Mouse (Mus musculus): ENCODE measurements around the gene Map3k7cl.

The Map3k7cl gene

GRCm38 (mm10) chr16:87585548-87586262 is 32.6 kb downstream of the Map3k7cl start:
- DNase-seq (ENCODE audit: low read depth, low spot score), result no peak

DNA sequence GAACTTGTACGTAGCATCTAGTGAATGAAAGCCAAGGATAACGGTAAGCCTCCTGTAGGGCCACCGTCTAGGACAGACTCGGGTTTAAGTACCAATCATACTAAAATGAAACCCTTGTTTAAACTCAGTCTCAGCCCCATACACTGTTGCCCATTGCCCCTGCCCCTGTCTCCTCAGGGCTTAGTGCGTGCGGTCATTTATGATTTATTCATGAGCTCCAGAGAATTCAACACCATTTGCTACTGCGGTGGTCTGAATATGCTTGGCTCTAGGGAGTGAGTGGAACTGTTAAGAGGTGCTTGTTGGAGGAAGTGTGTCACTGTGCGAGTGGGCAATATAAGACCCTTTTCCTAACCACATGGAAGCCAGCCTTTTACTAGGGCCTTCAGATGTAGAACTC is 34.7 kb downstream of the Map3k7cl start:
- DNase-seq (ENCODE audit: low read depth, low spot score), result no peak

DNA sequence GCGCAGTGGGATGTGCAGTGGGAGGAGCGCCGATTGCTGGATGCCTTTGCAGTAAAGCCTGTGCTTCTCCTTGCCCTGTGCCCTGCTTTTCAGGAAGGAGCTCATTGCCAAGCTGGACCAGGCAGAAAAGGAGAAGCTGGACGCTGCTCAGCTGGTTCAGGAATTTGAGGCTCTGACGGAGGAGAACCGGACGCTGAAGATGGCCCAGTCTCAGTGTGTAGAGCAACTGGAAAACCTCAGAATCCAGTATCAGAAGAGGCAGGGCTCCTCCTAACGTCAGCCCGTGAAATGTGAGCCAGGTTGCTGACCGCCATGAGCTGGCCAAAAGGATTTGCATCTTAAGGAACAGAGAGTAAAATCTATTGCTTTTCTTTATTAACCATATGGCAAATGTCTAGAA is 41.0 kb downstream of the Map3k7cl start:
- no peak for DNase-seq (ENCODE audit: low read depth, low spot score)

DNA sequence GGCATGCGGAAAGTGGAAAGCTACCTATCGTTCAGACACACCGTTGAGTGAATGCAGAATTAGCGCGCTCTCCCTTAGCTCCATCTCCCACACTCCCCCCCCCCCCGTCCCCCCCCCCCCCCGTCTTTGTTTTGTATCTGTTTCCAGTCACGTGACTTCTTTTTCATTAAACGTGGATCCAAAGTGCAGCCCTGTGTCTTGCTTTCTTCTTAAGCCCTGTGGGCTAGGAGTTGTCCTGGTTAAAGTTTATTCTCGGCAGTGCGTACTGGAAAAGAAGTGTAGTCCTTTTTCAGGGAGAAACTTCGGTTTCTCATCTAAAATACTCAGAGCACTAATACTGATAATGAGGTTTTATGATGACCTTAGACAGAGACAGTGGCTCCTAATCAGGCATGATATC is 42.0 kb downstream of the Map3k7cl start:
- DNase-seq (ENCODE audit: low read depth, low spot score), result no peak

- DNase-seq (ENCODE audit: low read depth, low spot score), result no peak
These were observed 49.8 kb downstream of the Map3k7cl start for GRCm38 (mm10) chr16:87602717-87603526.

GRCm38 (mm10) chr16:87604002-87604401 is 50.9 kb downstream of the Map3k7cl start:
- no peak for DNase-seq (ENCODE audit: low read depth, low spot score)

DNA sequence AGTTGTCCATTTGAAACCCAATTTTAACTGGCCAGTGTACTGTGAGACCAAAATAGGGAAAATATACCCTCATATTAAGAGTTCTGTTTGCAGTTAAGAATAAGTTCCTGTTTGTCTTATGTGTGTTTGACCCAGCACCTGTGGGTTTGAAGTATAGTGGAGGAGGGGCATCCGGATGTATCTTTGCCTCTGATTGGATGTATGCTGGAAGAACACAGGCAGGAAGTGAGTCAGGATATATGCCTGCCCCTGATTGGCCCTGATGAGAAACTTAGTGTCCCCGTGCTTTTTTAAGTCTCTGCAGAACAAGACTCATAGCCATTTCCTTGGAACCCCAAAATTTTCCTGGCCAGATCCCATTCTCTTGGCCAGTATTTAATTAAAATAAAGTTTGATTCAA is 51.8 kb downstream of the Map3k7cl start:
- no peak for DNase-seq (ENCODE audit: low read depth, low spot score)

DNA sequence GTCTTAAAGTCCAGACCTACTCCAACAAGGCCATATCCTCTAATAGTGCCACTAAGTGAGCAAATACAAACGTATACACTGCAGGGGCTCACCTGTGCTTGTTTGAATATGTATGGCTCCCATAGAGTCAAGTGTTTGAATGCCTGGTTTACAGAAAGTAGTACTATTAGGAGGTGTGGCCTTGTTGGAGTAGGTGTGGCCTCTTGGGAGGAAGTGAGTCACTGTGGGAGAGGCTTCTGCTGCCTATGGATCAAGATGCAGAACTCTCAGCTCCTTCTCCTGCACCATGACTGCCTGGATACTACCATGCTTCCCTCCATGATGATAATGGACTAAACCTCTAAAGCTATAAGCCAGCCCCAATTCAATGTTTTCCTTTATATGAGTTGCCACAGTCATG is 54.3 kb downstream of the Map3k7cl start:
- DNase-seq (ENCODE audit: low read depth, low spot score), result no peak

GRCm38 (mm10) chr16:87607959-87608358 is 54.8 kb downstream of the Map3k7cl start:
- no peak for DNase-seq (ENCODE audit: low read depth, low spot score)

- no peak for DNase-seq (ENCODE audit: low read depth, low spot score)
These were observed 57.0 kb downstream of the Map3k7cl start for GRCm38 (mm10) chr16:87610142-87610541.

DNA sequence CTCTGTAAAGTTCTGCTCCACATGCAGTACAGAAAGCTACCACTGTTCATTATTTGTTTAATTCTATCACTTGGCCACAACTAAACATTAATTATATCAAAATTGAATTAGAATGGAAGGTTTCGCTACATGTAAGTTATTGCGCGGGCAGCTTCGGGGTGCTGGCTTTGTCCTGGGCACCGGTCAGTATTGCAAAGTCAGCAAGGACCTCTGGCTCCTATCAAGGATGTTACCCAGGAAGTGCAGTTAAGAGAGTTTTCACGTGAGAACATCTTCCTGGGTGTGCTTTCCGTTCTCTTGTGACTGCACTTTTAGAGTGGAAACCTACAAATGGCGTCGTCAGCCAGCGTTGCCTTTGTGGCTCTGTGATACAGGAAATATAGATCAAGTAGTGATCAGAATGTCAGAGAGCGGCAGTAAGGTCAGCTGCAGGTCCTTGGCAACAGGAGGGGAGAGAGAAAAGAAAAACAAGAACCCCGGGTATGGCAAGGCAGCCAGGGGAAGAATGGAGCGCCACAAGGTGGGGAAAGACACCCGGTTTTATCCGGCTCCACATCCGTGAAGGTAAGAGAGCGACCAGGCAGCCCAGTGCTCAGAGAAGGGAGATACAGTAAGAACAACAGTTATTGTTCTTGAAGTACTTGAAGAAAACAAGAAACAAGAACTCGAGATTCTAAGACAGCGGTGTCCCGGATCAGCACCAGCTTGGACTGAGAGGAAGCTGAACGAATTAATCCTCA is 57.6 kb downstream of the Map3k7cl start:
- DNase-seq (ENCODE audit: low read depth, low spot score), result no peak

DNA sequence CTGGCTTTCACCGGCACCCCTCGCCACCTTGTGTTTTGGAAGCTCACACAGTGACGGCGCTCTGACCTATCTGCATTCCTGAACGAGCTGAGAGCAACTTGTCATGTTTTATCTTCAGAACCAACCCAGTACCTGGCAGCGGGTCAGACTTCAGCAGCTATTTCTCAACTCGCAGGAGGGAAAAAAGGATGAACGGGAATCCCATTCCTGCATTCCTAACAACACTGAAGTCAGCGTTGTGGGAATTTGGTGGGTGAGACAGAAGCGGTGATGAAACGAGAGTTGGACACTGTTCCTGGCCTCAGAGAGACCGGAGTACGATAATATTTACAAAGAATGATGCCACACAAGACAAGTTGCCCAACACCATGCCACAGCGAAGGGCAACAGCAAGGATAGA is 58.3 kb downstream of the Map3k7cl start:
- no peak for DNase-seq (ENCODE audit: low read depth, low spot score)

GRCm38 (mm10) chr16:87612218-87612838 is 59.2 kb downstream of the Map3k7cl start:
- no peak for DNase-seq (ENCODE audit: low read depth, low spot score)

GRCm38 (mm10) chr16:87617377-87617776 is 64.2 kb downstream of the Map3k7cl start:
- DNase-seq (ENCODE audit: low read depth, low spot score), result no peak

DNA sequence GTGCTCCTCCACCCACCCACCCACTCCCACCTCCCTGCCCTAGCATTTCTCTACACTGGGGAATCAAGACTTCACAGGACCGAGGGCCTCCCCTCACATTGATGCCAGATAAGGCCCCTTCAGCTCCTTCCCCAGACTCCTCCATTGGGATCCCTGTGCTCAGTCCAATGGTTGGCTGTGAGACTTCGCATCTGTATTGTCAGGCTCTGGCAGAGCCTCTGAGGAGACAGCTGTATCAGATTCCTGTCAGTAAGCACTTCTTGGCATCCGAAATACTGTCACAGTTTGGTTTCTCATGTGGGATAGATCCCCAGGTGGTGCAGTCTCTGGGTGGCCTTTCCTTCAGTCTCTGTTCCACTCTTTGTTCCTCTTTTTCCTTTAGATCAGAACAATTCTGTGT is 68.1 kb downstream of the Map3k7cl start:
- no peak for DNase-seq (ENCODE audit: low read depth, low spot score)

- no peak for DNase-seq (ENCODE audit: low read depth, low spot score)
These were observed 70.8 kb downstream of the Map3k7cl start for GRCm38 (mm10) chr16:87623881-87624280.

DNA sequence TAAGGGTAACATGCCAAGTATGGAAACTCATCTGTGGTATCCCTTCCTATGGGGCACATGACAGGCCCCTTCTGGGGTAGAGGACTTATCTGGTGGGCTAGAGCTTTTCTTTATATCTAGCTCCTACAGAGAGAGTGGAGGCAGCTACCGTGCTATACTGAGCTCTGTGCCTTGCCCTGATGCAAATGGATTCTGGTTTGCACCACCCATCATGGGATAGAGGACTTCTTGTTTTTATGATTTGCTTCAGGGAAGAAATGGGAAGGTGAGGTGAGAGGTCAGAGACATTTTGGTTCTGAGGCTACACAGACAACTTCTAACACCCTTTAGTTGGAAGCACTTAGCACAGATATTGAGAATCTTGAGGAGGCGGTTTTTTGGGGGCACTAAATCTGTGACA is 71.8 kb downstream of the Map3k7cl start:
- DNase-seq (ENCODE audit: low read depth, low spot score), result no peak

- DNase-seq (ENCODE audit: low read depth, low spot score), result no peak
These were observed 72.2 kb downstream of the Map3k7cl start for GRCm38 (mm10) chr16:87625341-87625740.

DNA sequence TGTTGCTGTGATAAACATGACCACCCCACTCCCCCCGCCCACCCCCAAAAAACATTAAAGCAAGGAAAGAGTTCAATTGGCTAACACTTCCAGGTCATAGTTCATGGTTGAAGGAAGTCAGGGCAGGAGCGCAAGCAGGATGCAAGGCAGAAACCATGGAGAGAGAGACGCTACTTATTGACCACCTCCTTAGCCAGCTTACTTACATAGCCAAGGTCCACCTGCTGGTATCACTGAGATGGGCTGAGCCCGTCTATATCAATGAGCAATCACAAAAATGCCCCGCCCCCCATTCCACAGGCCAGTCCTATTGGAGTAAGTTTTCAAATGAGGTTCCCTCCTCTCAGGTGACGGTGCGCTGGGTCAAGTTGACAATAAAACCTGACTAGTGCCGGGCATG is 72.7 kb downstream of the Map3k7cl start:
- no peak for DNase-seq (ENCODE audit: low read depth, low spot score)

DNA sequence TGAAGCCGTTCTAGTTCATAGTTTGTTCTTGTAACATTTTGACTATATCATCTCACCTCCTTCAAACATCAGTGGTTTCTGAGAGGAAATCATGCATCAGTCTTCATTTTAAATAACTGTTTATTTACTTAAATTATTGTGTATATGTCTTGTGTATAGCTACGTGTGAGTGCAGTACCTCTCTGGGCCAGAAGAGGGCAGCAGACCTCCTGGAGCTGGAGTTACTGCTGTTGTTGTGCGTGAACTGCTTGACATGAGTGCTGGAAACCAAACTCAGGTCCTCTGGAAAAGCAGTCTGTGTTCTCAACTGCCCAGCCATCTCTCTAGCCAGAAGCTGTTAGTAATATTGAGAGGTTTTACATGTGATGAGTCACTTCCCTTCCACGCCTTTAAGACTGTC is 73.6 kb downstream of the Map3k7cl start:
- no peak for DNase-seq (ENCODE audit: low read depth, low spot score)

DNA sequence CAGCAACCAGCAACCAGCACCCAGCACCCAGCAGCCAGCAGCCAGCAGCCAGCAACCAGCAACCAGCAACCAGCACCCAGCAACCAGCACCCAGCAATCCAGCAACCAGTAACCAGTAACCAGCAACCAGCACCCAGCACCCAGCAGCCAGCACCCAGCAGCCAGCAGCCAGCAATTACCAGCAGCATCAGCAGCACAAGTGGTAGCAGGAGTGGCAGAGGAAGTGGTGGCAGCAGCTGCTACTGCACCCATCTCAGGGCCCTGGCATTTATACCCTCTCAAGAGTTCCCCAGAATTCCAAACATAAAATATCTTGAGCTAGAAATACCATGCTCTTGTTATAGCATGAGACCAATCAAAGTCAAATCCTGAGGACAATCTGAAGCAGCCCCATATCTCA is 81.6 kb downstream of the Map3k7cl start:
- no peak for DNase-seq (ENCODE audit: low read depth, low spot score)

GRCm38 (mm10) chr16:87635213-87635755 is 82.2 kb downstream of the Map3k7cl start:
- DNase-seq (ENCODE audit: low read depth, low spot score), result no peak

Measured in mesoderm, embryonic 11.5 days (tissue).